Mouse (Mus musculus) liver, postnatal 0 days (tissue): ENCODE results near the gene Gm17622.

Experiments
- CTCF ChIP-seq: sonication (generic); IDR thresholded peaks from 2 replicates; pipeline ENCODE4 v1.5.1; 2016; ENCODE audit warnings: antibody characterized with exemption, low read depth
- EP300 ChIP-seq: IDR thresholded peaks from 2 replicates; pipeline ENCODE4 v1.6.1; 2016; ENCODE audit warnings: antibody characterized with exemption, low read depth, mild to moderate bottlenecking

DNA sequence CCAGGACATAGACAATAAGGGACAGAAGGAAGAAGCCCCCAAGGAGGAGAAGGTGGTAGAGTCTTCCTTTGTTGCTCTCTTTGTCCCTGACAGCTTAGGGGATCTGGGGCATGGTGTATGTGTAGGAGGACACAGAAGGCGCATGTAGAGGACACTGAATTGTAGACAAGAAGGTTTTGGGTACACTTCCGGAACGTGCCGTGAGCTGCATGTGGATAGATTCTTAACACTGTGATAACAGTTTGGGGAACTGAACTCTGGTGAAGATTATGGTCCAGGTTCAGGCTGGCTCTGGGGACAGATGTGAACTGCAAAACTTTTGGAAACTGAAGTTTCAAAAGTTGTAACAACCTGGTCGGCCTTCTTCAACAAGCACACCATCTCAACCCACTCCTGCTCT is 33.0 kb upstream of the Gm17622 start:
- no peak for TF ChIP-seq CTCF
- TF ChIP-seq EP300 = no peak
